Mouse (Mus musculus) CH12.LX (cell line): ENCODE results near the gene Lrrc28. TPM values are rescaled to one million over a fixed set of nuclear protein-coding genes. Genes with fewer than 3 reads are reported as not detected.

Experiments used
- DNase-seq: peaks from one replicate; pipeline ENCODE4 v3.0.0-alpha.2; 2013; ENCODE audit errors: extremely low read depth
- H3K27ac ChIP-seq: 2 replicates; pipeline ENCODE4 v1.5.1; 2012; ENCODE audit warnings: low read depth, mild to moderate bottlenecking, control low read depth, moderate library complexity; ENCODE audit not compliant: insufficient read depth
- H3K27me3 ChIP-seq: replicated peaks from 2 replicates; pipeline ENCODE3; 2012; ENCODE audit warnings: inconsistent platforms
- H3K36me3 ChIP-seq, 2 experiments: replicated peaks in 1 of 2; 2 replicates each; pipeline versions ENCODE3 to v1.6.1; 2012; ENCODE audit warnings: inconsistent platforms in 1 of 2, low read length in 1 of 2, mild to moderate bottlenecking in 1 of 2, mixed read lengths in 1 of 2, moderate library complexity in 1 of 2; ENCODE audit not compliant: control insufficient read depth in 1 of 2, insufficient read depth in 1 of 2
- H3K4me1 ChIP-seq, 2 experiments: 2 replicates each; pipeline ENCODE4 v1.6.1; 2012; ENCODE audit warnings: inconsistent platforms in 1 of 2, moderate library complexity in 1 of 2; ENCODE audit not compliant: insufficient read depth in 2 of 2, control insufficient read depth in 1 of 2
- H3K4me2 ChIP-seq: 2 replicates; pipeline ENCODE4 v1.6.1; 2012; ENCODE audit warnings: low read depth, mild to moderate bottlenecking, control low read depth; ENCODE audit not compliant: poor library complexity, insufficient read depth, severe bottlenecking
- H3K4me3 ChIP-seq, 3 experiments: fragments of 150-350 bp in 1 of 3; sonication (generic) in 1 of 3; replicated peaks in 1 of 3; 2 replicates each; pipeline versions ENCODE3 to v1.5.1; 2011 to 2012; ENCODE audit warnings: low read depth in 2 of 3, low read length in 2 of 3, mild to moderate bottlenecking in 2 of 3, moderate library complexity in 2 of 3, control low read depth in 1 of 3, improper control_type of control experiment in 1 of 3, inconsistent platforms in 1 of 3, mixed read lengths in 1 of 3; ENCODE audit not compliant: poor library complexity in 1 of 3
- H3K79me2 ChIP-seq: replicated peaks from 2 replicates; pipeline ENCODE4 v1.6.1; 2012; ENCODE audit warnings: mild to moderate bottlenecking, moderate library complexity; ENCODE audit not compliant: control insufficient read depth, poor library complexity, insufficient read depth, severe bottlenecking; ENCODE audit errors: extremely low read depth
- H3K9ac ChIP-seq: 2 replicates; pipeline ENCODE4 v1.6.1; 2012; ENCODE audit warnings: low read depth, mild to moderate bottlenecking, control low read depth, moderate library complexity; ENCODE audit not compliant: insufficient read depth
- H3K9me3 ChIP-seq: replicated peaks from 2 replicates; pipeline ENCODE3; 2012; ENCODE audit warnings: low read length, inconsistent platforms, mixed read lengths
- BHLHE40 ChIP-seq: IDR thresholded peaks from 2 replicates; pipeline ENCODE4 v1.6.1; 2011; ENCODE audit warnings: mild to moderate bottlenecking, low read depth, low read length, improper control_type of control experiment
- CHD1 ChIP-seq: IDR thresholded peaks from 2 replicates; pipeline ENCODE4 v1.6.1; 2012; ENCODE audit warnings: low read depth, low read length, improper control_type of control experiment, inconsistent platforms
- CHD2 ChIP-seq: IDR thresholded peaks from 2 replicates; pipeline ENCODE4 v1.6.1; 2011; ENCODE audit warnings: low read length, improper control_type of control experiment
- CTCF ChIP-seq, 2 experiments: IDR thresholded peaks in 1 of 2; conservative IDR thresholded peaks in 1 of 2; 2 replicates each; pipeline ENCODE4 v1.5.1; 2011 to 2012; ENCODE audit warnings: low read depth in 2 of 2, low read length in 2 of 2, improper control_type of control experiment in 1 of 2, inconsistent platforms in 1 of 2, mild to moderate bottlenecking in 1 of 2, moderate library complexity in 1 of 2
- E2F4 ChIP-seq: IDR thresholded peaks from 2 replicates; pipeline ENCODE4 v1.6.1; 2011; ENCODE audit warnings: low read depth, low read length, improper control_type of control experiment; ENCODE audit not compliant: insufficient replicate concordance
- EP300 ChIP-seq: IDR thresholded peaks from 2 replicates; pipeline ENCODE4 v1.6.1; 2011; ENCODE audit warnings: low read length, improper control_type of control experiment
- ETS1 ChIP-seq: conservative IDR thresholded peaks from 2 replicates; pipeline ENCODE4 v1.6.1; 2012; ENCODE audit warnings: low read depth, mild to moderate bottlenecking, inconsistent platforms, low read length, improper control_type of control experiment, moderate library complexity
- GABPA ChIP-seq: IDR thresholded peaks from 2 replicates; pipeline ENCODE4 v1.6.1; 2012; ENCODE audit warnings: low read depth, low read length, improper control_type of control experiment, inconsistent platforms; ENCODE audit not compliant: insufficient replicate concordance
- HCFC1 ChIP-seq: IDR thresholded peaks from 2 replicates; pipeline ENCODE4 v1.6.1; 2012; ENCODE audit warnings: low read depth, mild to moderate bottlenecking, inconsistent platforms, low read length, improper control_type of control experiment
- JUN ChIP-seq: IDR thresholded peaks from 2 replicates; pipeline ENCODE4 v1.6.1; 2011; ENCODE audit warnings: low read depth, mild to moderate bottlenecking, low read length, improper control_type of control experiment, moderate library complexity; ENCODE audit not compliant: insufficient read depth
- JUND ChIP-seq: conservative IDR thresholded peaks from 2 replicates; pipeline ENCODE4 v1.6.1; 2011; ENCODE audit warnings: low read depth, low read length, improper control_type of control experiment
- KAT2A ChIP-seq: IDR thresholded peaks from 2 replicates; pipeline ENCODE4 v1.6.1; 2012; ENCODE audit warnings: low read length, improper control_type of control experiment, inconsistent platforms; ENCODE audit not compliant: insufficient replicate concordance
- MAFK ChIP-seq: IDR thresholded peaks from 2 replicates; pipeline ENCODE4 v1.6.1; 2011; ENCODE audit warnings: low read length, improper control_type of control experiment; ENCODE audit not compliant: insufficient replicate concordance
- MAX ChIP-seq: IDR thresholded peaks from 2 replicates; pipeline ENCODE4 v1.6.1; 2011; ENCODE audit warnings: low read length, improper control_type of control experiment
- MEF2A ChIP-seq: IDR thresholded peaks from 2 replicates; pipeline ENCODE4 v1.6.1; 2014; ENCODE audit warnings: low read depth, mild to moderate bottlenecking, inconsistent platforms, low read length, improper control_type of control experiment, borderline replicate concordance
- MYC ChIP-seq: IDR thresholded peaks from 2 replicates; pipeline ENCODE4 v1.6.1; 2011; ENCODE audit warnings: low read depth, mild to moderate bottlenecking, improper control_type of control experiment, low read length
- NELFE ChIP-seq: IDR thresholded peaks from 2 replicates; pipeline ENCODE4 v1.6.1; 2011; ENCODE audit warnings: low read depth, low read length, improper control_type of control experiment
- NRF1 ChIP-seq: IDR thresholded peaks from 2 replicates; pipeline ENCODE4 v1.6.1; 2014; ENCODE audit warnings: low read depth, mild to moderate bottlenecking, inconsistent platforms, low read length, improper control_type of control experiment, moderate library complexity
- RAD21 ChIP-seq: IDR thresholded peaks from 2 replicates; pipeline ENCODE4 v1.6.1; 2011; ENCODE audit warnings: low read depth, mild to moderate bottlenecking, low read length, improper control_type of control experiment, moderate library complexity
- SMC3 ChIP-seq: IDR thresholded peaks from 2 replicates; pipeline ENCODE4 v1.6.1; 2011; ENCODE audit warnings: low read depth, low read length, improper control_type of control experiment
- TBP ChIP-seq: conservative IDR thresholded peaks from 2 replicates; pipeline ENCODE4 v1.6.1; 2011; ENCODE audit warnings: low read depth, low read length, improper control_type of control experiment
- UBTF ChIP-seq: IDR thresholded peaks from 2 replicates; pipeline ENCODE4 v1.6.1; 2012; ENCODE audit warnings: low read depth, mild to moderate bottlenecking, inconsistent platforms, low read length, improper control_type of control experiment, moderate library complexity
- USF2 ChIP-seq: conservative IDR thresholded peaks from 2 replicates; pipeline ENCODE4 v1.6.1; 2011; ENCODE audit warnings: low read depth, low read length, improper control_type of control experiment
- ZC3H11A ChIP-seq: IDR thresholded peaks from 2 replicates; pipeline ENCODE4 v1.6.1; 2012; ENCODE audit warnings: low read depth, mild to moderate bottlenecking, inconsistent platforms, low read length, improper control_type of control experiment
- ZMIZ1 ChIP-seq: IDR thresholded peaks from 2 replicates; pipeline ENCODE4 v1.6.1; 2012; ENCODE audit warnings: low read depth, mild to moderate bottlenecking, inconsistent platforms, low read length, improper control_type of control experiment
- dilution Hi-C: fragments of 300-500 bp; cut with MboI; formaldehyde crosslinking; loops from 2 replicates; pipeline ENCODE4 v1.14.3; 2020; ENCODE audit warnings: low sequenced_read_pairs; ENCODE audit not compliant: extremely low pct_unique_long_range_greater_than_20kb, extremely low pct_ligation_motif_present
- in situ Hi-C: fragments of 300-500 bp; cut with MboI; formaldehyde crosslinking; loops from 3 replicates; pipeline ENCODE4 v1.14.3; 2019; ENCODE audit warnings: low sequenced_read_pairs, low pct_ligation_motif_present, low pct_unique_long_range_greater_than_20kb, mixed read lengths
- polyA plus RNA-seq: library from polyadenylated mRNA; unstranded; fragments of >175 nt; gene quantifications from 2 replicates; pipeline ENCODE4 v1.2.1, GENCODE M21; 2012; ENCODE audit warnings: low read depth; ENCODE audit not compliant: insufficient read length
- total RNA-seq, 2 experiments: library from RNA; depleted of rRNA; stranded (reverse); fragments of 300-350 nt in 1 of 2; fragments of >200 nt in 1 of 2; gene quantifications; 2 replicates each; pipeline ENCODE4 v1.2.3; 2012 to 2014

Lrrc28 gene
- total and polyA plus RNA-seq, 3 experiments: 41.6 to 63.5 (median 59.2) TPM

- no peak for DNase-seq
- no peaks in the 10 kb centered on the region for H3K9me3 ChIP-seq
- H3K27me3 ChIP-seq: no peaks in the 10 kb centered on the region
- H3K27ac ChIP-seq: no peak overlapping the region
- peaks cover 0 to 36% of the 10 kb centered on the region in 2 experiments; a peak in 2 of 4 replicates for H3K4me1 ChIP-seq
- no peak for TF ChIP-seq KAT2A
- no peak for TF ChIP-seq SMC3
- no peak for TF ChIP-seq MAX
- TF ChIP-seq USF2: no peak
- TF ChIP-seq NRF1: no peak
- no peak for TF ChIP-seq E2F4
- no peak for TF ChIP-seq HCFC1
- no peak for TF ChIP-seq ZC3H11A
- no peak for TF ChIP-seq GABPA
- no peak for TF ChIP-seq CHD2
- TF ChIP-seq JUND: no peak
- TF ChIP-seq RAD21: no peak
- TF ChIP-seq CHD1: no peak
- no peak for TF ChIP-seq MAFK
- TF ChIP-seq ETS1: no peak
- H3K4me3 ChIP-seq: no peak overlapping the region
- dilution Hi-C loops (no loop called here), in situ Hi-C loops (loop anchor here (25.0 kb wide), 1 partner anchor 274 kb away; no protein-coding TSS in a partner anchor)
- H3K36me3 ChIP-seq: peaks cover 18 to 37% of the 10 kb centered on the region in 2 experiments
- H3K79me2 ChIP-seq: no peaks in the 10 kb centered on the region
- H3K4me2 ChIP-seq: no peak overlapping the region
- H3K9ac ChIP-seq: no peak overlapping the region
Measured at GRCm38 (mm10) chr7:67511606-67512005, 133.5 kb downstream of the Lrrc28 start.

GRCm38 (mm10) chr7:67503281-67504010, 141.6 kb downstream of the Lrrc28 start:
- no peaks in the 10 kb centered on the region for H3K79me2 ChIP-seq
- H3K9ac ChIP-seq: no peak overlapping the region
- H3K27me3 ChIP-seq: no peaks in the 10 kb centered on the region
- H3K4me1 ChIP-seq: peaks cover 22 to 64% of the 10 kb centered on the region in 2 experiments
- no peak for DNase-seq
- no peak overlapping the region for H3K4me2 ChIP-seq
- H3K9me3 ChIP-seq: no peaks in the 10 kb centered on the region
- no peak overlapping the region for H3K4me3 ChIP-seq
- TF ChIP-seq E2F4 (no peak), EP300 (no peak), JUN (no peak), NELFE (no peak), ZMIZ1 (no peak), TBP (no peak), UBTF (no peak), BHLHE40 (no peak), MYC (no peak), MEF2A (no peak), KAT2A (no peak), CTCF (conservative IDR thresholded peaks at IDR 0.05 in 1 of 2, IDR thresholded peaks at IDR 0.05 in 1 of 2; ENCODE audit: low read depth in 2 of 2, low read length in 2 of 2) (no peak)
- H3K36me3 ChIP-seq: no peaks in the 10 kb centered on the region
- dilution Hi-C loops: no loop called here
- no peak overlapping the region for H3K27ac ChIP-seq
- in situ Hi-C loops: loop anchor here (25.0 kb wide), 1 partner anchor 266 kb away; no protein-coding TSS in a partner anchor
